Mouse (Mus musculus) monocyte, adult 2 months (primary cell): Measurements from ENCODE around the gene Nosip.

Experiments used
- DNase-seq, 2 experiments: peaks; one replicate each; pipeline ENCODE4 v3.0.0; 2022; ENCODE audit warnings: low spot score in 2 of 2, low read depth in 1 of 2

Nosip gene

DNA sequence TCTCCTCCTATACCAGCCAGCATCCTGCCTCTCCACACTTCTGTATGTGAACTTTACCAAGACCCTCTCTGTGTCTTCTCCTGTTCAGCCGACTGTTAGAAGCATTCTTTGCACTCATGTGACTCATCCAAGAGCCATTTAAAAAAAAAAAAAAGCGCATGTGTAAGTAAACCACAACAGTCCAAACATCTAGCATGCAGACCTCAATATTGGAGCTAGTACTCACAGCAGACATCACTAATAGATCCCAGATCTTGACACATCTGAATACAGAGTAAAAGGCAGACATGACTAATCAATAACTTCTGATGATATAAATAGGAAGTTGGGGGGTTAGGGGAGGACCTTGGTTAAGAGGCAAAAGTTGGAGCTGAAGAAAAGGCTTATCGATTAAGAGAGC is 26.6 kb upstream of the Nosip start:
- no peak for DNase-seq

DNA sequence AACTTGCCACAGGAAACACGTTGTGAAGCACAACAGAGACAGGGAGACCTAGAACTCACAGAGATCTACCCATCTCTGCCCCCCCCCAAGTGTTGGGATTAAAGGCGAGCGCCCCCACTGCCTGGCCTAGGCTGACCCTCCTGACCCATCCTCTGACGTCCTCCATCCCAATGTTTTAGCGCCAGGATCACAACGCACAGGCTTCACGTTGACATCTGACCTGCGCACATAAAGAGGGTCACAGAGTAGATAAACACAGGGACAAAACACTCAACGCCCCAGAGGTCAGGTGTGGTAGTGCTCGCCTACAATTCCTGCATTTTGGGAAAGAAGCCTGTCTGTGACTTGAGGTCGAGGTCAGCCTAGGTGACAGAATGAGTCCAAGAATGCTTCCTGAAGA is 25.5 kb upstream of the Nosip start:
- DNase-seq, result no peak

- peak in 1 of 2 experiments; percentile 54 for DNase-seq
These were observed 24.4 kb upstream of the Nosip start for GRCm38 (mm10) chr7:45037720-45038361.

DNA sequence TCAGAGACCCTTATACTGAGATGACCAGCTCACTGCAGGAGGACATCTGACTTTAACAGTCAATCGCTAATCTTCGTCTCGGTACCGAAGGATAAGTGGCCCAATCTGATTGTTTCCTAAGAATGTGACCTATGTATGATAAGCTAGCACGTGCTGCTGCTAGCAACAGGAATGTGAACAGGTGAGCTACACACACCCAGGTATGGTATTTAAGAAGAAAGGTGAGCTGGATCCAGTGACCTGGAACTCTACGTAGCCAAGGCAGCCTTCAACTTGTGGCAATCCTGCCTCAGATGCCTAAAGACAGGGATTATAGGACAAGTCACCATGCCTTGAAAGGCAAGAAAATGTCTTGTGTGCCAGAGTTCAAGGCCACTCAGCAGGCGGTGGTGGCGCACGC is 23.8 kb upstream of the Nosip start:
- DNase-seq, result no peak

GRCm38 (mm10) chr7:45040851-45041250 is 21.4 kb upstream of the Nosip start:
- no peak for DNase-seq

DNA sequence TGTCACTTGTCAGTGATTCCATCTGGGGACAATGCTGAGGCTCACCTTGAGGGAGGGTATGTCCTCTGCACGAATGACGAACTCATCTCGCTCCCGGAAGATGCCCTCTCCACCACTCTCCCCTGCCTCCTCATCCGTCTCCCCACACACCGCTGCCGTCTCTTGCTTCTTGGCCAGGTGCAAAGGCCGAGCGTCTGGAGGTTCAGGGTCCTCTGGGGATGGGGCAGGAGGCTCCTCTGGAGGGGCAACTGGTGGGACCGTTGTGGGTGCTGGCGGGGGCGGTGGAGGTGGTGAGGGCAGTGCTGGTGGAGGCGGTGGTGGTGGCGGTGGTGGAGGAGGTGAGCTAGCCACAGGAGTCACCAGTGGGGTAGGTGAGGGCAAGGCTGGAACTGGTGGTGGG is 18.9 kb upstream of the Nosip start:
- no peak for DNase-seq

GRCm38 (mm10) chr7:45045741-45046140 is 16.5 kb upstream of the Nosip start:
- DNase-seq, result no peak

DNA sequence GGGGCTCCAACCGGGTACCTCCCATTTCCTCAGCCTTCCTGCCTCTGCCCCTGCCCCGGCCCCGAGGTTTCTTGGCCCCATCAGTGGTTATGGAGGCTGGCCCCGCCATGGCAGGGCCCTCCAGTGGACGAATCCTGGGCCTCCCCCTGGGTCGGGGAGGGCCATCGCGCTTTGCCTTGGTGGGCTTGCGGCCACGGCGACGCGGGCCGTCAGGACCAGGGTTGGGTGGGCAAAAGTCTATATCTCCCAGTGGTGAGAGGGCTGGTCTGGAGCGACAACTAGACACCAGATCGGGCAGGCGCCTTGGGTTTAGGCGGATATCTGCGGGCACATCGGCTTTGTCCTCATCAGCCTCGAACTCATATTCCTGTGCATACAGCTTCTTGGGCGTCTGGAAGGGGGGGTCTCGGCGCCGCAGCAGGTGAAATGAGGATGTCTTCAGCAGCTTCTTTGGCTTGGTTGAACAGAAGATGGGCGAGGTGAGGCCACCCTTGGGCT is 15.3 kb upstream of the Nosip start:
- no peak for DNase-seq

DNA sequence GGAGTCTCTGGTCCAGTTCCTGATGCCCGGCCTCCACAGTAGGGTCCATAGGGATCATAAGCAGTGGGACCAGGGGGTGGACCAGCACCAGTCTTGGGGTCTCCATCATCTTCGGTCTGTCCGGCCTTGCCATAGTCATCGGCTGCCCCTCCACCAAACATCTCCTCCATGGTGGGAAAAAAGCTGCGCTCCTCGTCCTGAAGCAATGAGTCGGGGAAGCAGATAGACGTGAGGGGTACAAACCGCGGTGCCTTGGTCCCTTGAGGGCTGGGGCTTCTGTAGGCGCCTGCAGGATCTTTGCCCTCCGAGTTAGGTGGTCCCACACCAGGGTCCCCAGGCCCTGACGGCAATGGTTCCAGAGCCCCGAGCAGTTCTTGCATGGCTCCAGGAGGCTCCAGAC is 14.7 kb upstream of the Nosip start:
- no peak for DNase-seq

- no peak for DNase-seq
These were observed 14.0 kb upstream of the Nosip start for GRCm38 (mm10) chr7:45048001-45048890.

- no peak for DNase-seq
These were observed 13.1 kb upstream of the Nosip start for GRCm38 (mm10) chr7:45048923-45049657.

DNA sequence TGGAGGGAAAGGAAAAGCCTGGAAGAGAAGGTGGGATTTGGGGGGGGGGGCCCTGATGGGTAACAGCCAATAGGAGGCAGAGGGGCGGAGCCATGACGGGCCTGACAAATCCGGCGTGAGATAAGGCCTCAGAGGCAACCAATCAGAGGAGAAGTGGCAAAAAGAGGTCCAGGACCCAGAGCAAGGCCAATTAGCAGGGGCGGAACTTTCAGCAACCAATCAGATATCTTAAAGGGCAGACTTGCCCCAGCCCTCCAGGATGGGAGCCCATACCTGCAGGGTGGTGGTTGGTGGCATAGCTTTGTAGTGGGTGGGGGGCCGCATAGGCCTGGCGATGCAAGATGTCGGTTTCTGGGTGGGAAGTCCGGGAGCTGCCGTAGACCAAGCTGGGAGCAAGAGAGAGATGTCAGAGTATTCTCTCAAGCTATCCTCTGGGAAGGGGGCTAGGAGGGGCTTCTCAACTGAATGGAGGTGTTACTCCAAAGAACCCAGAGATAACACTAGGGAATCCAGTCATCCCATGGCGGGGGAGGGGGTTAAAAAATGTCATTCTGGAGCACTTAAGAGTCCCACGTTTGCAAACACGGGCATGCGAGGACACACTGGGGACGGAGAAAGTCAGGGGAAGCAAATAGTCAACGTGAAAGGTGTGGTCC is 11.2 kb upstream of the Nosip start:
- no peak for DNase-seq

DNA sequence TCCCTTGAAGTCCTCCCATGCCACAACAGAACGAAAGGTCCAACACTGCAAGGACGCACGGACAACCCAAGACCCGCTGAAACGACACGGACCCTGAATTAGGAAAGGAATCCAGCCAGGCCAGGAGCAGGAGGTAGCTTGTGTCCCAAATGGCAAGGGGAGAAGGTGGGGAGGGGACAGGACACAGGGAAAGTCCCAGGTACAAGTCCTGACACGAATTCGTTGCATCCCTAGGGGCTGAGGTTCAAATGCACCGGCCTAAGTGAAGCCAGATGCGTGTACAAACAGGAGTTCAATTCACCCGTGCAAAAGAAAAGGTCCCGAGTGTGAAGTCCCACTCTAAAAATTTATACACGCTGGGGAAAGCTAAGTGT is 10.6 kb upstream of the Nosip start:
- no peak for DNase-seq

GRCm38 (mm10) chr7:45052181-45052861 is 9.9 kb upstream of the Nosip start:
- DNase-seq, result no peak

GRCm38 (mm10) chr7:45052862-45053116 is 9.4 kb upstream of the Nosip start, which contains the start of gene Prr12:
Gene Prr12 (minus strand): TSS chr7:45052881.
- DNase-seq, result no peak

- peak in 1 of 2 experiments; percentile 38 for DNase-seq
These were observed 8.9 kb upstream of the Nosip start for GRCm38 (mm10) chr7:45053117-45053930.

DNA sequence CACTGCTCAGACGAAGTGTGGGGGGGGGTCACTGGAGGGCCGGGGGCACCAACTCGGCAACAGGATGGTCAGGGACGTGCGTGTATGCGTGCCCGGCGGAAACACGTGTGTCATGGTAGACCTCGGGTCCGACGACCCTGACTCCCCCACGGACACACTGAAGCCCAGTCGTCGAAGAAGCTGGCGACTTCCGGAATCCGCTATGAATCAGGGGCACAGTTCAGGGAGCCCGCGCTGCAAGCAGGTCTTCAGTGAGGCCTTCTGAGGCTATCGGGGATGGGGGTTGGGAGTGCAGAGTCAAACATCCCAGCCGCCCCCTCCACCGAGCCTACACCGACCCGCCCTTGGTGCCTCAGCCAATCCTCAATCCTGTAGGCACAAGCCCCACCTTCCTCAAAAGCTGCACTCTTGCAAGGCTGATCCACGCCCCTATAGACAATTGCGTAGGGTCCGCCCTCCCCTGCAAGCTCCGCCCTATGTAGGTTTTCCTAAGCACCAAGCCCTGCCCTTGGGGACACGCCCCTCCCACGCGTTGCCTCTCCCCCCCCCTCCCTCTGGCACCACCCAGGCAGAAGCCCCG is 8.2 kb upstream of the Nosip start:
- DNase-seq, result peak; percentile 81 to 83

DNA sequence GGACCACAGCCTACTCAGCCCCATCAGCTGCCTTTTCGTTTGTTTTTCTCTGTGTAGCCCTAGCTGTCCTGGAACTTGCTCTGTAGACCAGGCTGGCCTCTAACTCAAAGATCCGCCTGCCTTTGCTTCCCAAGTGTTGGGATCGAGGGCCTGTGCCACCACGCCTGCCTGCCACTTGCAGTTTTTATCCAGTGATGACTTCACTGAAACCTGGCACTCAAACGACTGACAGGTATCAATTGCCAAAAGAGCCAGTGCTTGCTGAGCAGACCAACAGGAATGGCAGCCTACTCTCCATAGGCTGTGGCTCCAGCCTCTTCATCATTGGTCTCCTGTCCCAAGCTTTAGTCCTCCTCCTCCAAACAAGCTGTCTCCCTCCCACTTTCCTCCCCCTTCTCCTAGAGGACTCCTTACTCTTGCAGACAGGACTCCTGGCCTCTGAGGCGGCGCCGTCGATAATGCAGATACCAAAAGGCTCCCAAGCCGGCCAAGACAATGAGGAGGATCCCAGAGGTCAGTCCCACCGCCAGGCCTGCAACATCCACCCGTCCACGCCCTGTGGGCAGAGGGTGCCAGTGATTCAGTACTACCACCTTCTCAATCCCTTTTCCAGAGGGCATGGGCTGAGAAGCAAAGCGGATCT is 5.8 kb upstream of the Nosip start:
- no peak for DNase-seq

DNA sequence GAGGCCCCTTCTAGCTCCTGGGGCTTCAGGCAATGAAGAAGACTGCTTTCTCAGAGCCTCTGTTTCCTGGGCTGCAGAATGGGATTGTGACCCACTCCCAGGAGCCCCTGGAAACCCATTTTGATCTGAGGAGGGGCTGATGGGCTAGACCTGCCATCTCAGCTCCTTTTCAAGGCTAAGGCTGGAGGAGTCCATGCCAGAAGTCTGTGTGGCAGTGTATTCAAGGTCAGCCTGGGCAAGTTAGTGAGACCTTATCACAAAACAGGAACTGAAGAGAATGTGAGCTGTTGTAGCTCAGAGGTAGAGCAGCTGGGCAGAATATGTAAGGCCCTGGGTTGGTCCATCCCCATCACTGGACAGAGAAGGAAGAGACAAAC is 5.3 kb upstream of the Nosip start:
- DNase-seq, result no peak
